In the genomic region with DNA sequence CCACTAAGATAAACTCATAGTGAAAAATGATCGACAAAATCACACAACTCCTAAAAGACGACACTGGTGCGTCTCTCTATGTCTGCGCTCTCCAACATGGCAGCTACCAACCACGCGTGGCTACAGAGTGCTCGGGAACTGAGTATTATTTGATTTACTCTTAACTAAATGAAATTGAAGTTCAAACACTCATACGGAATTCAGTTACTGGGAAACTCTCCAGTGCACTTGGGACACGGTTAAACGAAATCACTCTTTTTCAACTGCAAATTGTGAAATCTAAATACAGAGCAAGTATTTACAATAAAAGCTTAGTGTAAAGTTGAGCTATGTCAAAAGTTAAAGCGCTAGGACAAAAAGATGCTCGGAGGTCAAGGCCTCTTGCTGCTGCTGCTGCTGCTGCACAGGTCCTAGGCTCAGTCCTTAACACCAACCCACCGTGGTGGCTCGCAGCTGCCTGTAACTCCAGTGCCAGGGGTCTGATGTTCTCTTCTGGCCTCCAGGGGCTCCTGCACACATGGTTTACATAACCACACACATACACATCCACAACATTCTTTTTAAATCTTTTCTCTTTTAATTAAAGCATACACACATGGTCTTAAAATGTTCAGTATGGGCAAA, we compare ENCODE assay signal across 24 mouse cellular contexts. TPM values are rescaled to one million over a fixed set of nuclear protein-coding genes. Genes with fewer than 3 reads are reported as not detected.
DNase-seq lines count a peak whose midpoint lies in the region; ATAC-seq and TF ChIP-seq lines count a peak whose summit lies in the region.
"Had no signal": no experiment of that assay in that cellular context is flagged by ENCODE, and none has a peak within 500 bp of the region (broad histone marks: within the 10 kb centered on the region; RNA-seq: fewer than 3 reads in every experiment).

No protein-coding gene starts in this region.

- H3K9me3 ChIP-seq in forebrain, embryonic 13.5 days (replicated peaks), result no peaks in the 10 kb centered on the region
- H3K9me3 ChIP-seq in forebrain, embryonic 16.5 days (ENCODE audit: control insufficient read depth, low read length), result no peaks in the 10 kb centered on the region
- no peaks in the 10 kb centered on the region for H3K9me3 ChIP-seq in lung, embryonic 16.5 days (ENCODE audit: control insufficient read depth, low read length)
- H3K9me3 ChIP-seq in neural tube, embryonic 12.5 days, result no peaks in the 10 kb centered on the region
- no peaks in the 10 kb centered on the region for H3K9me3 ChIP-seq in neural tube, embryonic 15.5 days (replicated peaks)
- H3K9me3 ChIP-seq: forebrain, embryonic 10.5 days; heart, embryonic 10.5 days; limb, embryonic 10.5 days; liver, embryonic 15.5 days; stomach, embryonic 15.5 days had no signal

- no peak for TF ChIP-seq POLR2A in lung, adult 2 months (IDR thresholded peaks at IDR 0.05; ENCODE audit: borderline replicate concordance, extremely low read depth, low read depth, low read length)

- H3K4me1 ChIP-seq in forebrain, embryonic 13.5 days, result peaks cover 21% of the 10 kb centered on the region
- H3K4me1 ChIP-seq in forebrain, embryonic 16.5 days (replicated peaks; ENCODE audit: control insufficient read depth, insufficient read depth, low read length), result peaks cover 6% of the 10 kb centered on the region; the same call in 1 of the 2 replicates
- peaks cover 10% of the 10 kb centered on the region for H3K4me1 ChIP-seq in lung, embryonic 16.5 days (replicated peaks; ENCODE audit: control insufficient read depth, insufficient read depth, low read length)
- no peaks in the 10 kb centered on the region for H3K4me1 ChIP-seq in lung, adult 2 months (ENCODE audit: control insufficient read depth, insufficient read depth, low read length)
- H3K4me1 ChIP-seq in neural tube, embryonic 12.5 days, result peaks cover 2% of the 10 kb centered on the region; the same call in 1 of the 2 replicates
- peaks cover 27% of the 10 kb centered on the region for H3K4me1 ChIP-seq in neural tube, embryonic 15.5 days
- H3K4me1 ChIP-seq: limb, embryonic 10.5 days; liver, embryonic 15.5 days; stomach, embryonic 15.5 days had no signal

- H3K4me2 ChIP-seq in forebrain, embryonic 13.5 days, result no peak overlapping the region
- no peak overlapping the region for H3K4me2 ChIP-seq in forebrain, embryonic 16.5 days (ENCODE audit: low read length)
- H3K4me2 ChIP-seq in lung, embryonic 16.5 days (ENCODE audit: low read depth, low read length), result no peak overlapping the region
- H3K4me2 ChIP-seq in neural tube, embryonic 12.5 days (replicated peaks), result no peak overlapping the region
- no peak overlapping the region for H3K4me2 ChIP-seq in neural tube, embryonic 15.5 days
- H3K4me2 ChIP-seq: liver, embryonic 15.5 days; stomach, embryonic 15.5 days had no signal

- H3K36me3 ChIP-seq in forebrain, embryonic 13.5 days (ENCODE audit: poor library complexity, severe bottlenecking), result no peaks in the 10 kb centered on the region
- H3K36me3 ChIP-seq in forebrain, embryonic 16.5 days (ENCODE audit: control insufficient read depth, insufficient read depth), result no peaks in the 10 kb centered on the region
- no peaks in the 10 kb centered on the region for H3K36me3 ChIP-seq in lung, embryonic 16.5 days (ENCODE audit: control insufficient read depth, insufficient read depth, low read length)
- H3K36me3 ChIP-seq in neural tube, embryonic 12.5 days, result no peaks in the 10 kb centered on the region
- H3K36me3 ChIP-seq in neural tube, embryonic 15.5 days, result no peaks in the 10 kb centered on the region
- H3K36me3 ChIP-seq: forebrain, embryonic 10.5 days; heart, embryonic 10.5 days; limb, embryonic 10.5 days; liver, embryonic 15.5 days; stomach, embryonic 15.5 days had no signal

- ATAC-seq in forebrain, embryonic 13.5 days, result 0 out of 2 replicates have a peak, but pooled peaks have one; percentile 4
- no peak for ATAC-seq in forebrain, embryonic 16.5 days
- peak; percentile 81 for ATAC-seq in lung, embryonic 16.5 days (ENCODE audit: low read depth)
- ATAC-seq in neural tube, embryonic 12.5 days (ENCODE audit: low FRiP score, low read depth), result peak; percentile 7; the same call in 1 of the 2 replicates
- ATAC-seq in neural tube, embryonic 15.5 days (ENCODE audit: low FRiP score), result 0 out of 2 replicates have a peak, but pooled peaks have one; percentile 21
- ATAC-seq: intestine, embryonic 16.5 days had no signal

- H3K4me3 ChIP-seq in forebrain, embryonic 13.5 days, result no peak overlapping the region
- no peak overlapping the region for H3K4me3 ChIP-seq in forebrain, embryonic 16.5 days (replicated peaks; ENCODE audit: low read length)
- H3K4me3 ChIP-seq in lung, embryonic 16.5 days (ENCODE audit: low read length), result no peak overlapping the region
- H3K4me3 ChIP-seq in lung, adult 2 months (replicated peaks; ENCODE audit: extremely low read depth, low read depth, low read length), result no peak overlapping the region
- H3K4me3 ChIP-seq in neural tube, embryonic 12.5 days, result no peak overlapping the region
- H3K4me3 ChIP-seq in neural tube, embryonic 15.5 days (replicated peaks), result no peak overlapping the region
- H3K4me3 ChIP-seq: forebrain, embryonic 10.5 days; heart, embryonic 10.5 days; layer of hippocampus, adult 2 months; limb, embryonic 10.5 days; liver, embryonic 15.5 days; stomach, embryonic 15.5 days had no signal

- no peak for TF ChIP-seq CTCF in lung, adult 2 months (IDR thresholded peaks at IDR 0.05; ENCODE audit: insufficient read depth, low read length)

- DNase-seq in lung, adult 2 months, result no peak
- no peak for DNase-seq in neural tube, embryonic 10.5 days (ENCODE audit: extremely low spot score, low spot score)
- no peak for DNase-seq in adrenal gland, postnatal 4 days (ENCODE audit: low spot score in 2 of 2)
- DNase-seq: adrenal gland, postnatal 10 days; cerebellum, adult 8-10 months; gastrocnemius, postnatal 36 days; kidney, adult 9 months; kidney, postnatal 14 days; liver; right cerebral cortex, adult 18-20 months; right cerebral cortex, postnatal 4 days; thymus, postnatal 25 days had no signal

- 86% methylated on average over 14 of the region's 14 CpGs for WGBS in forebrain, embryonic 13.5 days
- WGBS in forebrain, embryonic 16.5 days, result 85% methylated on average over 14 of the region's 14 CpGs
- 37% methylated on average over 14 of the region's 14 CpGs for WGBS in lung, embryonic 16.5 days
- WGBS in lung, adult 2 months, result 68% methylated on average over 14 of the region's 14 CpGs
- WGBS in neural tube, embryonic 12.5 days, result 81% methylated on average over 14 of the region's 14 CpGs
- WGBS in neural tube, embryonic 15.5 days, result 76% methylated on average over 14 of the region's 14 CpGs

- no peak overlapping the region for H3K27ac ChIP-seq in forebrain, embryonic 13.5 days
- H3K27ac ChIP-seq in forebrain, embryonic 16.5 days (ENCODE audit: low read length), result no peak overlapping the region
- H3K27ac ChIP-seq in lung, embryonic 16.5 days (ENCODE audit: low read length), result peak overlapping the region; percentile 68; the same call in 1 of the 2 replicates
- H3K27ac ChIP-seq in neural tube, embryonic 12.5 days, result no peak overlapping the region
- no peak overlapping the region for H3K27ac ChIP-seq in neural tube, embryonic 15.5 days (replicated peaks)
- H3K27ac ChIP-seq: forebrain, embryonic 10.5 days; heart, embryonic 10.5 days; layer of hippocampus, adult 2 months; limb, embryonic 10.5 days; liver, embryonic 15.5 days; stomach, embryonic 15.5 days had no signal

- H3K9ac ChIP-seq in forebrain, embryonic 13.5 days, result no peak overlapping the region
- H3K9ac ChIP-seq in forebrain, embryonic 16.5 days (replicated peaks; ENCODE audit: low read depth, low read length), result no peak overlapping the region
- no peak overlapping the region for H3K9ac ChIP-seq in lung, embryonic 16.5 days (ENCODE audit: low read length)
- no peak overlapping the region for H3K9ac ChIP-seq in neural tube, embryonic 12.5 days
- H3K9ac ChIP-seq in neural tube, embryonic 15.5 days (replicated peaks), result no peak overlapping the region
- H3K9ac ChIP-seq: liver, embryonic 15.5 days; stomach, embryonic 15.5 days had no signal

- H3K27me3 ChIP-seq in forebrain, embryonic 13.5 days, result no peaks in the 10 kb centered on the region
- H3K27me3 ChIP-seq in forebrain, embryonic 16.5 days (replicated peaks; ENCODE audit: control insufficient read depth, insufficient read depth, low read length), result no peaks in the 10 kb centered on the region
- no peaks in the 10 kb centered on the region for H3K27me3 ChIP-seq in lung, embryonic 16.5 days (ENCODE audit: control insufficient read depth, insufficient read depth, low read depth, low read length)
- H3K27me3 ChIP-seq in neural tube, embryonic 12.5 days (replicated peaks), result no peaks in the 10 kb centered on the region
- no peaks in the 10 kb centered on the region for H3K27me3 ChIP-seq in neural tube, embryonic 15.5 days (replicated peaks)
- H3K27me3 ChIP-seq: liver, embryonic 15.5 days; stomach, embryonic 15.5 days had no signal

RNA-seq across cellular contexts. Expression of a gene that starts 13.6 kb away (rescaled TPM):
- 29.1 and 31.5 TPM in 2 replicates for polyA plus RNA-seq in forebrain, embryonic 13.5 days (2015; fragmentation: Nextera tagmentation; extraction: Ambion mirVana)
- polyA plus RNA-seq in forebrain, embryonic 16.5 days (2015; fragmentation: Nextera tagmentation; extraction: Ambion mirVana), result 26.4 and 31.2 TPM in 2 replicates
- polyA plus RNA-seq in lung, embryonic 16.5 days (2015; fragmentation: Nextera tagmentation; extraction: Ambion mirVana), result 16.7 and 17.3 TPM in 2 replicates
- polyA plus RNA-seq in lung, adult 2 months (2012; rRNA removed), result 1.5 and 3.5 TPM in 2 replicates
- polyA plus RNA-seq in neural tube, embryonic 12.5 days (2016; fragmentation: Nextera tagmentation; extraction: Ambion mirVana), result 49.9 and 50.0 TPM in 2 replicates
- polyA plus RNA-seq in neural tube, embryonic 15.5 days (2015; fragmentation: Nextera tagmentation; extraction: Ambion mirVana), result 35.7 and 37.1 TPM in 2 replicates
- total RNA-seq in adrenal gland, postnatal 4 days (2021), result 10 to 100 TPM; 82.4 to 91.7 TPM
